Mouse (Mus musculus) brain, embryonic 14.5 days (tissue): ENCODE results near the gene Hilpda.

Source experiments
- CTCF ChIP-seq: fragments of 200-500 bp; IDR thresholded peaks from 2 replicates; pipeline ENCODE4 v1.5.1; 2012; ENCODE audit warnings: inconsistent platforms, mild to moderate bottlenecking, moderate library complexity, borderline replicate concordance; ENCODE audit not compliant: insufficient read depth, insufficient read length; ENCODE audit errors: extremely low read depth
- POLR2A ChIP-seq: fragments of 200-500 bp; IDR thresholded peaks from 2 replicates; pipeline ENCODE4 v1.6.1; 2012; ENCODE audit warnings: mild to moderate bottlenecking, inconsistent platforms, borderline replicate concordance; ENCODE audit not compliant: poor library complexity, insufficient read depth, insufficient read length, severe bottlenecking; ENCODE audit errors: extremely low read depth

GRCm38 (mm10) chr6:29266936-29267335 lies 5.4 kb upstream of the Hilpda start:
- TF ChIP-seq CTCF, result no peak
- TF ChIP-seq POLR2A, result no peak
